Mouse (Mus musculus): ENCODE measurements around the gene Atrip. TPM values are rescaled to one million over a fixed set of nuclear protein-coding genes. Genes with fewer than 3 reads are reported as not detected.

Atrip gene
- polyA plus RNA-seq, 1 experiment from 2014 or later: 21.3 TPM

DNA sequence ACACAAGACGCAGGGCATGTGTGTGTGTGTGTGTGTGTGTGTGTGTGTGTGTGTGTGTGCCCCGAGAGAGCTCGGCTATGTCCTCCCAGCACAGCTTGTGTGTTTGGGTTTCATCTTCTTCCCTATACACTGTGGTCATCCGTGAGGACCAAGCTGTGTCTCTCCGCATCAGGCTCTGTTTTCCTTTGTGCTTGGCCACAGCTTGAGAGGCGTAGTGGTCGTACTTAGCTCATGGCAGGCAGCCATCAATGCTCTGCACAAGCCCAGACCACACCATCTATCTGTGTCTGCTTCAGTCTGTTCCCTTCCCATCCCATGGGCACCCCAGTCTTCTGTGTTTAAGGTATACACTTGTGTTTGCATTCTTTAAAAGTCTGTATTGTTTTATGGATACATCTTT lies 32.6 kb downstream of the Atrip start:
- H3K4me2 ChIP-seq (replicated peaks): peak overlapping the region; percentile 78
- 55% methylated on average over 7 of the region's 7 CpGs for WGBS

DNA sequence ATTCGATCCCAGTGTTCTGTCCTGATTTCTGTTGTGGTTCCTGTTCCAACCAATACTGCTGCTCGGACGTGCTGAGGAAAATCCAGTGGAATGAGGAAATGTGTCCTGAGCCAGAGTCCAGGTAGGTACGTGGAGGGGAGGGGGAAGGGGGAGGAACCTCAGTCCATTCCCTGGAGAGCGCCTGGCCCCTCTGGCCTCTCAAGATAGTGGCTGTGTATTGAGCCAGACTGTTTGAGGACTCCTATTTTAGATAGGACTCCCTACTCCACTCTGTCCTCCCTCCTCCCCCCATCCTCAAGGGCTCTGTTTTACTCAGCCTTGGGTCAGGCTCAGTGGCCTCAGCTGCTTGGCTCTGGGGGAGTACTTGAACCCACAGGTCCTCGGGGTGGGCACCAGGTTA lies 33.0 kb downstream of the Atrip start:
- Histone ChIP-seq H3K4me1 (replicated peaks) (peaks cover 28% of the 10 kb centered on the region), H3K36me3 (no peaks in the 10 kb centered on the region), H3K9ac (peak overlapping the region; percentile 36; the same call in 1 of the 2 replicates), H3K4me2 (replicated peaks) (peak overlapping the region; percentile 78), H3K4me3 (replicated peaks) (no peak overlapping the region), H3K27me3 (replicated peaks) (no peaks in the 10 kb centered on the region), H3K27ac (peak overlapping the region; percentile 78), H3K9me3 (no peaks in the 10 kb centered on the region)
- ATAC-seq: peak; percentile 81
- 53% methylated on average over 6 of the region's 6 CpGs for WGBS

More for the DNA sequence above, 32.6 kb downstream of the Atrip start:
- peaks cover 28% of the 10 kb centered on the region for H3K4me1 ChIP-seq (replicated peaks)
- no peak overlapping the region for H3K4me3 ChIP-seq (replicated peaks)
- H3K9me3 ChIP-seq: no peaks in the 10 kb centered on the region
- peak overlapping the region; percentile 23; the same call in 1 of the 2 replicates for H3K9ac ChIP-seq
- no peaks in the 10 kb centered on the region for H3K27me3 ChIP-seq (replicated peaks)
- H3K27ac ChIP-seq: peak overlapping the region; percentile 78
- ATAC-seq: peak; percentile 2; the same call in 1 of the 2 replicates
- no peaks in the 10 kb centered on the region for H3K36me3 ChIP-seq

GRCm38 (mm10) chr9:109040216-109040615 lies 33.7 kb downstream of the Atrip start:
- Histone ChIP-seq H3K9me3 (no peaks in the 10 kb centered on the region), H3K36me3 (no peaks in the 10 kb centered on the region), H3K27ac (peak overlapping the region; percentile 78), H3K9ac (0 out of 2 replicates have a peak overlapping the region, but pooled peaks have one; percentile 10), H3K4me3 (replicated peaks) (no peak overlapping the region), H3K4me1 (replicated peaks) (peaks cover 28% of the 10 kb centered on the region), H3K27me3 (replicated peaks) (no peaks in the 10 kb centered on the region), H3K4me2 (replicated peaks) (peak overlapping the region; percentile 78)
- ATAC-seq: peak; percentile 1; the same call in 1 of the 2 replicates
- 61% methylated on average over 8 of the region's 8 CpGs for WGBS

DNA sequence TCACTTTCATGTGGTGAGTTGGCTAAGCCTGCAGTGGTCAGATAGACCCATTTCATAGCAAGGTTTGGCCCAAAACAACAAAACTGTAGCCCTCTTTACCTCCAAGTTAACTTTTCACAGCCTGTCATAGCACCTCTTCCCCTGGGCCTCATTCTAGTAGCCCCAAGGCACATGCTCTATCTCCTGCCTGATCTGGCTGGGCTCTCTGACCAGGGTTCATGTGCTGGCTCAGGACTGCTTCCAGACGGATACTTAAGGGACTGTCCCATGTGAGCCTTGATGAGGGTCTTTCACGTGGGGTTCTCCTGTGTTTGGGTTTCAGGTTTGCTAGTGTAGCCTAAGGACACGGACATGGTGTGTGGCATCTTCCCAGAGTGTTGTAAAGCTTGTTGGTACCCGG lies 34.2 kb downstream of the Atrip start:
- Histone ChIP-seq H3K4me1 (replicated peaks) (peaks cover 28% of the 10 kb centered on the region), H3K36me3 (no peaks in the 10 kb centered on the region), H3K27ac (no peak overlapping the region), H3K9ac (0 out of 2 replicates have a peak overlapping the region, but pooled peaks have one; percentile 10), H3K27me3 (replicated peaks) (no peaks in the 10 kb centered on the region), H3K4me3 (replicated peaks) (peak overlapping the region; percentile 64), H3K4me2 (replicated peaks) (peak overlapping the region; percentile 78), H3K9me3 (no peaks in the 10 kb centered on the region)
- 0 out of 2 replicates have a peak, but pooled peaks have one; percentile 32 for ATAC-seq
- WGBS: 68% methylated on average over 4 of the region's 4 CpGs

DNA sequence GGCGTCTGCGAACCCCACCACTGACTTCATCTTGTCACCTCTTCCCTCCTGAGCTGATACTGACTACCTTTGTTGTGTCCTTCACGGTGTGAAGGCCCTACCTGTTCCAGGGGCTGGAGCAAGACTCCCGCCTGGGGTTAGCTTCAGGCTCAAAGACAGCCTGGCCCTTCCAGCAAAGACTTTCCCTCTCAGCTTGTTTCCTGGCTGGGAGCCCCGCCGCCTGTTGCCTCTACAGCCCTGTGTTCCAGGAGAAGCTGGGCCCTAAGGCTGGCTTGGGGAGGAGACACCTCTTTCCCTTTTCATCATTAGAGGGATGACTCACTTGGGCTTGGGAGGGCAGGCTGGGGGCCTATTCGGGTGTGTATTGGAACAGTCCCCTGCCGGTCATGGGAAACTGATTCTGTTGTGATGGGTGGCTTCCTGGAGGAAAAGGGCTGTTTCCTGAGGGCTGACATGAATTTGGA lies 35.0 kb downstream of the Atrip start:
- peak; percentile 35 for ATAC-seq
- H3K4me1 ChIP-seq (replicated peaks): peaks cover 28% of the 10 kb centered on the region

DNA sequence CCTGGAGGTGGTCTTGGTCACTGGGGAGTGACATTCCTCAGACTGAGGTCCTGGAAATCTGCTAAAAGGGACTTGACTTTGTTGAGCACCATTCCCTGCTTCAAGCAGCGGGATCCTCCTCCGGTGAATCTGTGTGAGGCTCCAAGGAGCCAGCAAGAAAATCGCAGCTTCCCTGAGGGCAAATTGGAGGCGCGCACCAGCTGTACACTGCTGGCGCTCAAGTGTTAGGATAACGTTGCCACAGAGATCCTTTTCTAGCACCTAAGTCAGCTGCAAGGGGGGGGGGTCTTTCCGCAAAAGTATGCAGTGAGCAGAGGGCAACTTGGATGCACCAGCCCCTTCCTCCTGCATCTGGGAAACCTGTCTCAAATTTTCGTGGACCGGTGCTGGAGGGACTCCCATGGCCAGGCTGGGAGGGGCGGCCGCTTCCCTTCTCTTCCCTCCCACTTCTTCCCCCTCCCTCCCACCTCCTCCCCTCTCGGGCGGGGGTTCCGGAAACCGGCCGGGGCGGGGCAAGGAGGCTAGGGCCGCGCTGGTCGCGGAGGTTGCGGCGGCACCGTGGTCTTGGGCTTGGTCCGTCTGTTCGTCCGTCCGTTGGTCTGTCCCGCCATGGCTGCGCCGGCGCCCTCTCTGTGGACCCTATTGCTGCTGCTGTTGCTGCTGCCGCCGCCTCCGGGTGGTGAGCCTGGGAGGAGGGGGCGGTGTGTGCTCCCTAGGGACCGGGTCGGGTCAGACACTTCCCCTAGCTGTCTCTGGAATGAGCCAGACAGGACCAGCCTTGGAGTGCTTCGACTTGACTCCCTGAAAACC lies 35.6 kb downstream of the Atrip start, which contains the start of gene Shisa5:
Shisa5 (plus strand) TSS at position 480 of the 810 bp plus-strand sequence.
- no peaks in the 10 kb centered on the region for H3K9me3 ChIP-seq
- H3K4me1 ChIP-seq (replicated peaks): peaks cover 28% of the 10 kb centered on the region
- ATAC-seq: peak; percentile 89
- peak within 1 kb of the TSS; percentile 78 for H3K4me2 ChIP-seq (replicated peaks)
- H3K36me3 ChIP-seq: no peaks in the 10 kb centered on the region
- H3K4me3 ChIP-seq (replicated peaks): peak within 1 kb of the TSS; percentile 64
- H3K27ac ChIP-seq: peak within 1 kb of the TSS; percentile 78
- under 1% methylated on average over 36 of the region's 40 CpGs for WGBS
- no peaks in the 10 kb centered on the region for H3K27me3 ChIP-seq (replicated peaks)
- H3K9ac ChIP-seq: peak within 1 kb of the TSS; percentile 75

More for the DNA sequence above, 35.0 kb downstream of the Atrip start:
- Histone ChIP-seq H3K4me3 (replicated peaks) (peak overlapping the region; percentile 64), H3K27ac (peak overlapping the region; percentile 78), H3K36me3 (no peaks in the 10 kb centered on the region), H3K4me2 (replicated peaks) (peak overlapping the region; percentile 78), H3K9me3 (no peaks in the 10 kb centered on the region), H3K27me3 (replicated peaks) (no peaks in the 10 kb centered on the region), H3K9ac (peak overlapping the region; percentile 75)
- WGBS: 12% methylated on average over 8 of the region's 8 CpGs

GRCm38 (mm10) chr9:109032435-109032834 lies 41.5 kb downstream of the Atrip start:
- H3K9ac ChIP-seq: no peak overlapping the region
- ATAC-seq: no peak
- H3K4me3 ChIP-seq (replicated peaks): no peak overlapping the region
- no peaks in the 10 kb centered on the region for H3K36me3 ChIP-seq
- H3K4me2 ChIP-seq (replicated peaks): no peak overlapping the region
- H3K9me3 ChIP-seq: no peaks in the 10 kb centered on the region
- H3K27ac ChIP-seq: no peak overlapping the region
- H3K27me3 ChIP-seq (replicated peaks): no peaks in the 10 kb centered on the region
- 79% methylated on average over 6 of the region's 6 CpGs for WGBS
- no peaks in the 10 kb centered on the region for H3K4me1 ChIP-seq (replicated peaks)

GRCm38 (mm10) chr9:109031686-109032085 lies 42.2 kb downstream of the Atrip start:
- H3K4me3 ChIP-seq (replicated peaks): no peak overlapping the region
- H3K9ac ChIP-seq: no peak overlapping the region
- no peaks in the 10 kb centered on the region; the same call in 1 of the 2 replicates for H3K36me3 ChIP-seq
- H3K27ac ChIP-seq: no peak overlapping the region
- WGBS: 80% methylated on average over 8 of the region's 8 CpGs
- H3K4me1 ChIP-seq (replicated peaks): no peaks in the 10 kb centered on the region
- ATAC-seq: no peak
- H3K4me2 ChIP-seq (replicated peaks): no peak overlapping the region
- no peaks in the 10 kb centered on the region for H3K9me3 ChIP-seq
- H3K27me3 ChIP-seq (replicated peaks): no peaks in the 10 kb centered on the region

- no peak for ATAC-seq
- Histone ChIP-seq H3K4me1 (replicated peaks) (no peaks in the 10 kb centered on the region), H3K27ac (no peak overlapping the region), H3K9ac (no peak overlapping the region), H3K36me3 (no peaks in the 10 kb centered on the region; the same call in 1 of the 2 replicates), H3K9me3 (no peaks in the 10 kb centered on the region), H3K27me3 (replicated peaks) (no peaks in the 10 kb centered on the region), H3K4me3 (replicated peaks) (no peak overlapping the region), H3K4me2 (replicated peaks) (no peak overlapping the region)
- WGBS: 88% methylated on average over 7 of the region's 7 CpGs
These were observed 42.9 kb downstream of the Atrip start for GRCm38 (mm10) chr9:109031001-109031400.

DNA sequence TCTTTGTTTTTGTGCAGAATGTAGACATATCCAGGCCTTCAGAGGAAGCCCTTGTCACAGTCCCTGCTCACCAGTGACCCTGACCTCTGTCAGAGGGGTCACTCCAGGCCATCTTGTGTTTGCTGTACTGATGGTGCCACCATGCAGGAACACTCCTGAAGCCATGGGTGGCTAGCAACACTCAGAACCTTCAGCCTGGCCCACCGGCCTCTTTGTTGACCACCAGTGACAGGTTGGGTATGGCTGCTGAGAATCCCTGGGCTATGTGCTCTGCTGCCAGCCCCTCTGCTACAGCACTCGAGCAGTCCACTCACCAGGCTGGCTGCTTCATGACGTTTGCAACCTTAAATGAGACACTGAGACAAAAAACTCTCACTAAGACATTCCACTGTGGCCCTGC lies 43.6 kb downstream of the Atrip start:
- Histone ChIP-seq H3K9me3 (no peaks in the 10 kb centered on the region), H3K4me2 (replicated peaks) (no peak overlapping the region), H3K4me1 (replicated peaks) (no peaks in the 10 kb centered on the region), H3K4me3 (replicated peaks) (no peak overlapping the region), H3K27me3 (replicated peaks) (no peaks in the 10 kb centered on the region), H3K27ac (no peak overlapping the region), H3K36me3 (no peaks in the 10 kb centered on the region; the same call in 1 of the 2 replicates), H3K9ac (no peak overlapping the region)
- no peak for ATAC-seq
- 69% methylated on average over 3 of the region's 3 CpGs for WGBS

DNA sequence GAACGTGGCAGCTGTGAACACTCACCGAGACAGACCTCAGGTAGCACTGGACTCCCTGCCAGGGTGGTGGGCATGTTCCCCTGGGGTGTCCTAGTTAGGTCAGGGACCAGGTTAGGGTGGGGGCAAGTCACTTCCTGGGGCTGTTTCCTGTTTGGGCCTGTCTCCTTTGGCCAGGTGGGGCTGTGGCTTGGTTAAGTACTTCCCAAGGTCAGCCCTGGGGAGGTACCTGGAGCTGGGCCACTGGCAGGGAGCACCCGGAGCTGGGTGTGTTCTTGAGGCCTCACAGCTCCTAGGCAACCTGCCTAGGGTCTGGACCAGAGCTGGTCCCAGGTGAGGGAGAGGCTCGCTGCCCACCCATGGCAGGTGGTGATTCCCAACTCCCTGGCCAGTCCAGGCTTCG lies 45.0 kb downstream of the Atrip start:
- no peaks in the 10 kb centered on the region for H3K9me3 ChIP-seq
- peak; percentile 77; the same call in 1 of the 2 replicates for ATAC-seq
- H3K4me3 ChIP-seq (replicated peaks): no peak overlapping the region
- no peak overlapping the region for H3K9ac ChIP-seq
- no peak overlapping the region for H3K4me2 ChIP-seq (replicated peaks)
- no peaks in the 10 kb centered on the region for H3K27me3 ChIP-seq (replicated peaks)
- WGBS: 68% methylated on average over 5 of the region's 5 CpGs
- no peaks in the 10 kb centered on the region for H3K4me1 ChIP-seq (replicated peaks)
- H3K27ac ChIP-seq: no peak overlapping the region
- H3K36me3 ChIP-seq: no peaks in the 10 kb centered on the region; the same call in 1 of the 2 replicates

DNA sequence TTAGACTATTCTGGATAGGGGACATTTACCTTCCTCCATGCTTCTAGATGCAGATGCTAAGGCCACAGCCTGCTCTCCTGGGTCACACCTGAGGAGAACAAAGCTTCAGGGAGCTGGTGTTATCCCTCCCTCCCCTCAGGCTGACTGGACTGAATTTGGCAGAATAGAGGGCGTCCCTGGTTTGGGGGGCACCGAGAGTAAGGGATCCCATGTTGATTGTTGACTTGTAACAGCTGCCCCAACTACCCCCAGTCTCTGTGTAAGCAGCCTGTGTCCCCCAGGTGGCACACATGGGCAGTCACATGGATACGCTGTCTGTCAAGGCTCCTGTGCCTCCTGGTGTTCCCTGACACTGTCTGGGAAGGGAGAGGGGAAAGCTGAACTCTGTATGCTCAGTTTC lies 45.5 kb downstream of the Atrip start:
- H3K4me1 ChIP-seq (replicated peaks): no peaks in the 10 kb centered on the region
- ATAC-seq: no peak
- H3K9me3 ChIP-seq: no peaks in the 10 kb centered on the region
- no peak overlapping the region for H3K4me2 ChIP-seq (replicated peaks)
- no peaks in the 10 kb centered on the region; the same call in 1 of the 2 replicates for H3K36me3 ChIP-seq
- WGBS: 81% methylated on average over 3 of the region's 3 CpGs
- no peaks in the 10 kb centered on the region for H3K27me3 ChIP-seq (replicated peaks)
- no peak overlapping the region for H3K9ac ChIP-seq
- H3K4me3 ChIP-seq (replicated peaks): no peak overlapping the region
- H3K27ac ChIP-seq: no peak overlapping the region
